Mouse (Mus musculus) layer of hippocampus, adult 9-10 months (tissue): ENCODE results near the gene Il33.

ENCODE experiments used
- DNase-seq: peaks from one replicate; pipeline ENCODE4 v3.0.0; 2022; ENCODE audit warnings: low spot score

Gene Il33

GRCm38 (mm10) chr19:30000406-30001365 lies 75.8 kb downstream of the Il33 start:
- DNase-seq: no peak

DNA sequence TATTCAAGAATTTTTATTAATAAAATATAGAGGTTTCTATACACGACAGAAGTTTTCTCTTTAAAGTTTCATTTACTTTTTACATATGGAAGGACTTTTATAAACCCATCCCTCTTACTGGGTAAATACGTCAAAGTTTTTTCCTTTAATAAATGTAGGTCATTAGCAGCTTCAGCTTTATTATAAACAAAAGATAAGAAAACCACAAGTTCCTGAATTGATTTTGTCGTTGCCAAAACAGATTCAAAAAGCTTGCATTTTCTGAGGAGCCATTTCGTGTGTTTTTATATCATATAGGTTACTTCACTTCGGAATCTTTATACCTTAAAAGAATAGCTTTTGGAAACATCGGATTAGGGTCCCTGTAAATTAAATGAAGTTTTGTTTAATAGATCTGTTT lies 76.6 kb downstream of the Il33 start:
- DNase-seq: no peak

GRCm38 (mm10) chr19:30003621-30004020 lies 78.7 kb downstream of the Il33 start, which contains the start of gene Trpd52l3:
Gene Trpd52l3, plus strand, starts transcription at chr19:30003790.
- DNase-seq: no peak

DNA sequence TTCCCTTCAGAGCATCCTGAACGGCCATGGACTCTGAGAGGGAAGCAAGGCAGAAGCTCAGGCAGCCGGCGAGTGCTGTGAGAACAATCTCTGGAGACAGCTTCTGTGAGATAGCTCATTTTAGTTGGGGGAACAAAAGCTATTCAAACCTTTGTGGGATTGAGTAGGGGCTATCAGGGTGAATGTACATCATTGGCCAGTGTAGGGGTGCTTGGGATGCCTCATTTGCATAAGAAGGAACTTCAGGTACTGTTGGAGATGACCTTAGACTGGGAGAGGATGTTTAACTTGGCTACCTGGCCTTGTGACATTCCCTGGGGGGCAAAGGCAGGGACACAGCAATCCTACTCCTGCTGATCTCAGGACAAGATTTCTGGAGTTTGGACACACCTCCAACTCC lies 81.5 kb downstream of the Il33 start:
- no peak for DNase-seq
